Mouse (Mus musculus) limb, embryonic 14.5 days (tissue): Measurements from ENCODE around the gene Endov. TPM values are rescaled to one million over a fixed set of nuclear protein-coding genes. Genes with fewer than 3 reads are reported as not detected.
A peak's percentile ranks its signal among the peaks of the same experiment; 100 is the strongest.

Experiments
- ATAC-seq: fragments of 200-750 bp; cut with Nextera tagmentation; 2 replicates; pipeline ENCODE4 v1.8.0; 2017; ENCODE audit warnings: low read depth, moderate number of reproducible peaks, moderate TSS enrichment; ENCODE audit not compliant: low FRiP score
- DNase-seq: peaks from one replicate; pipeline ENCODE4 v3.0.0-alpha.2; 2015; ENCODE audit warnings: low spot score
- H3K27ac ChIP-seq: fragments of 300-500 bp; sonication (generic); replicated peaks from 2 replicates; pipeline ENCODE4 v1.5.1; 2014; ENCODE audit warnings: low read depth, mild to moderate bottlenecking, low read length, moderate library complexity, mixed read lengths
- H3K27me3 ChIP-seq: fragments of 300-500 bp; sonication (generic); 2 replicates; pipeline ENCODE4 v1.6.1; 2014; ENCODE audit warnings: low read length, mixed read lengths; ENCODE audit not compliant: control insufficient read depth, insufficient read depth
- H3K36me3 ChIP-seq: fragments of 300-500 bp; sonication (generic); 2 replicates; pipeline ENCODE4 v1.6.1; 2014; ENCODE audit warnings: mild to moderate bottlenecking, low read length, moderate library complexity, mixed read lengths; ENCODE audit not compliant: control insufficient read depth, insufficient read depth
- H3K4me1 ChIP-seq: fragments of 300-500 bp; sonication (generic); 2 replicates; pipeline ENCODE4 v1.6.1; 2014; ENCODE audit warnings: antibody characterized with exemption, low read length, mixed read lengths; ENCODE audit not compliant: control insufficient read depth, insufficient read depth
- H3K4me2 ChIP-seq: fragments of 300-500 bp; sonication (generic); replicated peaks from 2 replicates; pipeline ENCODE4 v1.6.1; 2014; ENCODE audit warnings: low read depth, mild to moderate bottlenecking, low read length, moderate library complexity; ENCODE audit not compliant: severe bottlenecking
- H3K4me3 ChIP-seq: fragments of 300-500 bp; sonication (generic); replicated peaks from 2 replicates; pipeline ENCODE4 v1.5.1; 2014; ENCODE audit warnings: low read length
- H3K9ac ChIP-seq: fragments of 300-500 bp; sonication (generic); 2 replicates; pipeline ENCODE4 v1.6.1; 2014; ENCODE audit warnings: mild to moderate bottlenecking, low read depth, low read length, moderate library complexity; ENCODE audit not compliant: severe bottlenecking
- H3K9me3 ChIP-seq: fragments of 300-500 bp; sonication (generic); 2 replicates; pipeline ENCODE4 v1.6.1; 2016; ENCODE audit warnings: low read length; ENCODE audit not compliant: control insufficient read depth
- POLR2A ChIP-seq: fragments of 200-500 bp; IDR thresholded peaks from 2 replicates; pipeline ENCODE4 v1.8.0; 2012; ENCODE audit warnings: inconsistent platforms, mild to moderate bottlenecking, moderate library complexity, borderline replicate concordance; ENCODE audit not compliant: insufficient read depth, insufficient read length; ENCODE audit errors: extremely low read depth
- WGBS: fragments of 180-500 bp; shearing (Covaris S2); extraction: QIAGEN DNeasy Blood & Tissue Kit; methylation state at CpG from one replicate; pipeline ENCODE4 v1.1.7; 2014; 5-methylcytosine and 5-hydroxymethylcytosine counted together
- polyA plus RNA-seq, 2 experiments: library from polyadenylated mRNA; depleted of rRNA in 1 of 2; stranded (reverse) in 1 of 2; unstranded in 1 of 2; fragments of >200 nt; fragmentation: Nextera tagmentation in 1 of 2; extraction: Ambion mirVana in 1 of 2; gene quantifications; 2 replicates each; pipeline versions ENCODE4 v1.2.1 to v1.2.3; 2012 to 2014

Endov gene
- polyA plus RNA-seq, 2 experiments, result 14.9 to 29.3 TPM

DNA sequence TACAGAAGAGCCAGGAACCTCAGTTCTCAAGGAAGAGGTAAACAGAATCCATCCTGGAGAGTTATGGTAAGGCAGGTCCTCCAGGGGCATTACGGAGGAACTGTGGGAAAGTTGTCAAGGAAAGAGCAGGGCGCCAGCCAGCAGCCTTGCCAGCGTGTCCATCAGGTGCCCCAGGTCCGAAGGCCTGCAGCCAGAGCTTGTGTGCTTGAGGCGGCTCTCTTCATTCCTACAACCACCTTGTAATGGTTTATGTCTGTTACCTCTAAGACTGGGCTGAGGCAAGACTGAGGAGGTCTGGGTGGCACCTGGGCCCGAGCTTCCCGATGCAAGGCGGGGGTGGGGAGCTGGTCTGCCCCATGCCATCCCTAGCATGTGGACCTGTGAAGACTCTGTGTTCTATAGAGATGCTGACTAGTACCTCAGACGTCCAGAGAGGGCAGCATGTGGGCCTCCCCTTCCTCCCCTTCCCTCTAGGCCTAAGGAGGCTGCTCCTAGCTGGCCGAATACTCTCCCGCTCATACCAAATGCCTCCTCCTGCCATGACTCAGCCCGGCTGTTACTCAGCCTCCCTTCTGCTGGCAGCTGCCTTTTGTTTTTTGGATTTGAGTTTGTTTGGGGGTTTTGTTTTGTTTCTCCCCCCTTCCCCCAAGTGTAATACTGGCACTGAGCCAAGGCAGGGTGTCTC, 25.7 kb downstream of the Endov start:
- no peak overlapping the region for H3K4me2 ChIP-seq
- no peak for TF ChIP-seq POLR2A
- no peaks in the 10 kb centered on the region for H3K27me3 ChIP-seq
- no peaks in the 10 kb centered on the region for H3K9me3 ChIP-seq
- peak; percentile 17 for DNase-seq
- H3K4me3 ChIP-seq, result no peak overlapping the region
- ATAC-seq, result 0 out of 2 replicates have a peak, but pooled peaks have one; percentile 11
- no peak overlapping the region for H3K9ac ChIP-seq
- 76% methylated on average over 12 of the region's 12 CpGs for WGBS
- H3K36me3 ChIP-seq, result no peaks in the 10 kb centered on the region
- H3K27ac ChIP-seq, result no peak overlapping the region
- peaks cover 17% of the 10 kb centered on the region for H3K4me1 ChIP-seq

DNA sequence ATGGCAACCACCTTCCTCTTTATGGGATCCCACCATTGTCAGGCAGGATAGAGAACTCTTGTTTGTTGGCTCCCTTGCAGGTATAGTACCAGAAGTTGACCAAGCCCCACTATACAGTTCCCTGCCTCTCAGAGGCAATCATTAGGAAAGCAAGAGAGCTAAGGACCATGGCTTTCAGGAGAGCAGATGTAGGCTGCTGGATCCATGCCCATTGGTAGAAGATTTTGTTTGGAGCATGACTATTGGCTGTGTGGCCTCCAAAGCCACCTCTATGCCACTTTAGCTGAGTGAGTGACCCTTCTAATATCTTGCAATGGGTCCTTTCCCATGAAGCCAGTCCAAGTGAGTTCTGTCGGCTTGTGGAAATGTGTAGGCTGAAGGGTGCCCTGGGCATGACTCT, 28.2 kb downstream of the Endov start:
- 100% methylated on average over 1 of the region's 1 CpGs for WGBS
- ATAC-seq, result no peak
- no peak overlapping the region for H3K27ac ChIP-seq

DNA sequence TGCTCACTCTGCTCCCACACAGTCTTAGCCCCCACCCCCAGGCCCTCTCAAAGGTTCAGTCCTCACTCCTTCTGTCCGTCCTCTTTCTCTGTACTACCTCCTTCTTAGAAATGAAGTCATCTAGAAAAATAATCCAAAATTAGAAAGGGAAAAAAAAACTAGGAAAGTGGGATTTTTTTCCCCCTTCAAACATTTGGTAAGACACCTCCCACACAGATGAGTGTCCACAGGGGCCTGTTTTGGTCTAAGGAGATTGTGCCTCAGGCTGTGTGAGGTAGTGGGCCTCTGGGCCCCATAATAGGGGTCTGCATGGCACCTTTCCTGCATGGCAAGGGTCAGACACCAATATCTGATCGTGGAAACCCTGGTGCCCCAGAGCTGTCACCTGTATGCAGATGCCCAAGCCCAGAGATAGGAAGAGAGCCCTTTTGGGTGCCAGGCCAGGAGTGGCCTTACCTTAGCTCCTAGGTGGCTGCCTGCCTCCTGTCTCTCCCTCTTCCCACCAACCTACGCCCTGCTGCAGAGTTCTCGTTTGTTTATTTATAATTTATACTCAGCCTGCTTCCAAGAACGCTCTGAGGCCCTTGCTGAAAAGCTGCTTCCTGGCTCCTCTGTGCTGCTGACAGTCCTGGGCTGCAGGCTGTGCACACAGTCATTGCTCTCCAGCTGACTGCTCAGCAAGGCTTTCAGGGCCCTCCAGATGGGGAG, 29.0 kb downstream of the Endov start:
- WGBS, result 62% methylated on average over 5 of the region's 5 CpGs

More for the DNA sequence above, 28.2 kb downstream of the Endov start:
- no peak overlapping the region for H3K4me2 ChIP-seq
- no peak overlapping the region for H3K4me3 ChIP-seq
- no peak for TF ChIP-seq POLR2A
- DNase-seq, result no peak
- no peaks in the 10 kb centered on the region for H3K27me3 ChIP-seq
- H3K9ac ChIP-seq, result no peak overlapping the region
- H3K9me3 ChIP-seq, result no peaks in the 10 kb centered on the region
- H3K36me3 ChIP-seq, result no peaks in the 10 kb centered on the region
- H3K4me1 ChIP-seq, result peaks cover 11% of the 10 kb centered on the region

DNA sequence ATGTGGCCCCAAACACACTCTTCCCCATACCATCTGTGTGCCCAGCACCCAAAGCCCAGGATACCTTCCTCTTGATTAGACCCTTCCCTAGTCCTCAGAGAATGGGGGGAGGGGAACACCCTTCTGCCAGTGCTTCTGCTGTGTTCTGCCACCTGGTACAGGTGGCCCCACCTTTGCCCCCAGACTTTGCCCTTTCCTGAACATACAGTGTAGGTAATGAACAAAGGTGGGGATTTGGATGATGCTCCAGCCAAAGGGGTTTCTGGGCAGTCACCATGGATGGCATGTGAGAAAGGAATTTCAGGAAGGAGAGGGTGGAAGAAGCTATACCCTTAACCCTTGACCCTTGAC, 29.5 kb downstream of the Endov start:
- no peak overlapping the region for H3K27ac ChIP-seq
- no peak overlapping the region for H3K4me3 ChIP-seq
- H3K27me3 ChIP-seq, result no peaks in the 10 kb centered on the region
- no peak overlapping the region for H3K4me2 ChIP-seq
- no peaks in the 10 kb centered on the region for H3K36me3 ChIP-seq
- no peaks in the 10 kb centered on the region for H3K9me3 ChIP-seq
- H3K4me1 ChIP-seq, result no peaks in the 10 kb centered on the region
- no peak overlapping the region for H3K9ac ChIP-seq
- no peak for TF ChIP-seq POLR2A
- no peak for ATAC-seq
- DNase-seq, result no peak

More for the DNA sequence above, 29.0 kb downstream of the Endov start:
- Histone ChIP-seq H3K36me3 (no peaks in the 10 kb centered on the region), H3K9ac (no peak overlapping the region), H3K27me3 (no peaks in the 10 kb centered on the region), H3K4me1 (peaks cover 4% of the 10 kb centered on the region), H3K9me3 (no peaks in the 10 kb centered on the region), H3K27ac (no peak overlapping the region), H3K4me3 (no peak overlapping the region), H3K4me2 (no peak overlapping the region)
- DNase-seq (no peak), ATAC-seq (no peak)
- no peak for TF ChIP-seq POLR2A

DNA sequence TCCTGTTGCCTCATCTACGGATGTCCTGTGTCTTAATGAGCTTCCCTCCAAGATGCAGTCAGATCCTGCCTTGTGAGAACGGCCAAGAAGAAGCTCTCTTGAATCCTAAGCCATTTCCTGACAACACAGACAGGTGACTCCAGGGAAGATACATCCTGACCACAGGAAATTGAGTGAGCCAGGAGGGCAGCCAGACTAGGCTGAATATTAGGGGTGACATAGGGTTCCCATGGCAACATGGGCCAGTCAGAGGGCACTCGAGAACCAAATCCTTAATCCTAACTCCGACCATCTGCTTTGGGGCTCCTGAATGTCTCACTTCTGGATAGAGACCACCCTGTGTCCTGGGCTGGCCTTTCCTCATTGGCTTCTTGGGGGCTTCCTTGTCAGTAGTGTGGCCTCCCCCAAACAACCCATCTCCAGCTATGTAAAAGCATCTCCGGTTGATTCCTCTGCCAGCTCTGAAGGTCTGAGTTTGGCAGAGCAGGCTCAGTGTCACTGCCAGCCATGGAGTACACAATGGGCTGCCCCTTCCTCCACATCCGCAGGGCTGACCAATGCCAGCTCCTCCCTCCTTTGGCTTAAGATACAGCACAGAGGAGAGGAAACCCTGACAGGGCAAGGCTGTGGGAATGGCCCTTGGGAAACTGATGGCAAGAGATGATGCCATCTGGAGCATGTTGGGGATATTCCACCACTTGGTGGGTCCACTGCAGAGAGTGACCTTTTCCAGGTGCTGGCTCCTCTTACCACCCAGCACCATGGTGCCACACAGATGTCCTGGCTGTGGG, 31.0 kb downstream of the Endov start:
- WGBS, result 79% methylated on average over 6 of the region's 6 CpGs
- Histone ChIP-seq H3K9ac (no peak overlapping the region), H3K36me3 (no peaks in the 10 kb centered on the region), H3K4me1 (no peaks in the 10 kb centered on the region), H3K9me3 (no peaks in the 10 kb centered on the region), H3K27ac (no peak overlapping the region), H3K27me3 (no peaks in the 10 kb centered on the region), H3K4me3 (no peak overlapping the region), H3K4me2 (no peak overlapping the region)
- no peak for TF ChIP-seq POLR2A
- ATAC-seq (no peak), DNase-seq (no peak)
